Mouse (Mus musculus): Measurements from ENCODE around the gene Rgs9. TPM values are rescaled to one million over a fixed set of nuclear protein-coding genes. Genes with fewer than 3 reads are reported as not detected.

The Rgs9 gene
- polyA plus RNA-seq (2017; shearing (Covaris generic)) = 1 to 10 TPM; 2.3 to 2.4 TPM

DNA sequence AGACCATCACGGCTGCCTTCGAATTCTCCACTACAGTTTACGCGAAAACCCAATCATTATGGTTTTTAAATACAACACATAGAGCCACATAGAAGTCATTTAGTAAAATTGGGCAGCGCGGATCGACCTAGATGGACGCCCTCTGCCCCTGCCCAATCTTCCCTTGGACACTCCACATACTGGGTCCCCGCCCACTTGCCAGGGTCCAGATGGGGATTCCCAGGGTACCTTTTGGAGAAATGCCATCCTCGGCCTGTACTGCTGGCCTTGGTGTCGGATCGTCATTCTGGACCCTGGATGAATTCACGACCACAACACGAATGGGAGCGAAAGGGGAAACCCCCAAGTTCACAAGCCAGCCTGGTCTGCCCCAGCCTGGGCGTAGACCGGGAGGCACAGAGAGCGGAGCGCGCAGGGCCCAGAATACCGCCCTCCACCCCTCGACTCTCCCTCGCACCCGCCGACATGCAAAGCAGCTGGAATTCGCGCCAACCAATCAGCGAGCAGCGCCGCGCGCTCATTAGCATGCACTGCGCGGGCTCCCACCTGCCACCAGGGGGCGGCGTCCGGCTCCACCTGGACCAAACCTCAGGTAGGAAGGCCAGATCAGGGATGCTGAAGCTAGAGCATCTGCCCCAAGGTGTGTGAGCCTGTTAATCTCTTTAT is at the start of gene Rgs9:
Gene Rgs9, minus strand, starts transcription at position 420 of the 666 bp plus-strand sequence.

Other genes starting within 250 kb of the Rgs9 start
- not detected for gene E030025P04Rik, start 153.8 kb downstream of the Rgs9 start, polyA plus RNA-seq (2017; shearing (Covaris generic))
- gene Gna13, start 64.7 kb upstream of the Rgs9 start, polyA plus RNA-seq (2017; shearing (Covaris generic)) = 10 to 100 TPM; 72.3 to 87.2 TPM
- under 1 TPM in 1 of 2 experiments, not detected in 1; 0.19 TPM for gene 9930022D16Rik, start 115.8 kb upstream of the Rgs9 start, polyA plus RNA-seq (2017; shearing (Covaris generic))
- gene Amz2, start 127.8 kb upstream of the Rgs9 start, polyA plus RNA-seq (2017; shearing (Covaris generic)) = 10 to 100 TPM; 36.8 to 36.9 TPM
- 1 to 10 TPM; 1.9 to 3.1 TPM for gene Arsg, start 175.2 kb upstream of the Rgs9 start, polyA plus RNA-seq (2017; shearing (Covaris generic))
- gene Slc16a6, start 175.5 kb upstream of the Rgs9 start, polyA plus RNA-seq (2017; shearing (Covaris generic)) = 10 to 100 TPM; 19.0 to 29.3 TPM